Mouse (Mus musculus): ENCODE measurements around the gene Cyth3. TPM values are rescaled to one million over a fixed set of nuclear protein-coding genes. Genes with fewer than 3 reads are reported as not detected.

Cyth3 gene
- polyA plus RNA-seq, 1 experiment from 2014 or later: 41.6 TPM

- H3K9me3 ChIP-seq (ENCODE audit: control insufficient read depth, low read length): no peaks in the 10 kb centered on the region
- H3K4me1 ChIP-seq (ENCODE audit: control insufficient read depth, insufficient read depth, low read depth, low read length): peaks cover 2% of the 10 kb centered on the region
- H3K27me3 ChIP-seq (replicated peaks; ENCODE audit: control insufficient read depth, insufficient read depth, low read length): no peaks in the 10 kb centered on the region
These were observed 16.4 kb downstream of the Cyth3 start for GRCm38 (mm10) chr5:143638516-143639270.

GRCm38 (mm10) chr5:143639329-143639728 lies 17.1 kb downstream of the Cyth3 start:
- Histone ChIP-seq H3K4me1 (ENCODE audit: control insufficient read depth, insufficient read depth, low read depth, low read length) (no peaks in the 10 kb centered on the region; the same call in 1 of the 2 replicates), H3K36me3 (ENCODE audit: control insufficient read depth, insufficient read depth, low read length) (no peaks in the 10 kb centered on the region), H3K9ac (ENCODE audit: low read depth, low read length) (no peak overlapping the region), H3K27ac (ENCODE audit: low read depth, low read length) (no peak overlapping the region), H3K4me2 (ENCODE audit: low read length) (no peak overlapping the region), H3K27me3 (replicated peaks; ENCODE audit: control insufficient read depth, insufficient read depth, low read length) (no peaks in the 10 kb centered on the region), H3K4me3 (ENCODE audit: low read length) (no peak overlapping the region), H3K9me3 (ENCODE audit: control insufficient read depth, low read length) (no peaks in the 10 kb centered on the region)
- ATAC-seq: no peak
- WGBS: 90% methylated on average over 4 of the region's 4 CpGs

More at GRCm38 (mm10) chr5:143638516-143639270, 16.4 kb downstream of the Cyth3 start:
- H3K4me2 ChIP-seq (ENCODE audit: low read length): no peak overlapping the region
- H3K9ac ChIP-seq (ENCODE audit: low read depth, low read length): no peak overlapping the region
- no peak for ATAC-seq
- 68% methylated on average over 7 of the region's 7 CpGs for WGBS
- no peak overlapping the region for H3K4me3 ChIP-seq (ENCODE audit: low read length)
- no peaks in the 10 kb centered on the region for H3K36me3 ChIP-seq (ENCODE audit: control insufficient read depth, insufficient read depth, low read length)
- H3K27ac ChIP-seq (ENCODE audit: low read depth, low read length): no peak overlapping the region

- Histone ChIP-seq H3K9ac (ENCODE audit: low read depth, low read length) (no peak overlapping the region), H3K4me3 (ENCODE audit: low read length) (no peak overlapping the region), H3K27me3 (replicated peaks; ENCODE audit: control insufficient read depth, insufficient read depth, low read length) (no peaks in the 10 kb centered on the region), H3K36me3 (ENCODE audit: control insufficient read depth, insufficient read depth, low read length) (no peaks in the 10 kb centered on the region), H3K9me3 (ENCODE audit: control insufficient read depth, low read length) (no peaks in the 10 kb centered on the region), H3K4me1 (ENCODE audit: control insufficient read depth, insufficient read depth, low read depth, low read length) (no peaks in the 10 kb centered on the region; the same call in 1 of the 2 replicates), H3K4me2 (ENCODE audit: low read length) (no peak overlapping the region), H3K27ac (ENCODE audit: low read depth, low read length) (no peak overlapping the region)
- 82% methylated on average over 7 of the region's 7 CpGs for WGBS
- ATAC-seq: no peak
These were observed 17.6 kb downstream of the Cyth3 start for GRCm38 (mm10) chr5:143639810-143640209.

- no peak for ATAC-seq
- no peaks in the 10 kb centered on the region for H3K27me3 ChIP-seq (replicated peaks; ENCODE audit: control insufficient read depth, insufficient read depth, low read length)
- no peaks in the 10 kb centered on the region; the same call in 1 of the 2 replicates for H3K4me1 ChIP-seq (ENCODE audit: control insufficient read depth, insufficient read depth, low read depth, low read length)
- H3K36me3 ChIP-seq (ENCODE audit: control insufficient read depth, insufficient read depth, low read length): no peaks in the 10 kb centered on the region
- H3K9ac ChIP-seq (ENCODE audit: low read depth, low read length): no peak overlapping the region
- no peak overlapping the region for H3K27ac ChIP-seq (ENCODE audit: low read depth, low read length)
- H3K9me3 ChIP-seq (ENCODE audit: control insufficient read depth, low read length): no peaks in the 10 kb centered on the region
- 77% methylated on average over 3 of the region's 3 CpGs for WGBS
- H3K4me3 ChIP-seq (ENCODE audit: low read length): no peak overlapping the region
- H3K4me2 ChIP-seq (ENCODE audit: low read length): no peak overlapping the region
These were observed 19.3 kb downstream of the Cyth3 start for GRCm38 (mm10) chr5:143641503-143641902.

GRCm38 (mm10) chr5:143642262-143642831 lies 20.1 kb downstream of the Cyth3 start:
- Histone ChIP-seq H3K4me1 (ENCODE audit: control insufficient read depth, insufficient read depth, low read depth, low read length) (no peaks in the 10 kb centered on the region; the same call in 1 of the 2 replicates), H3K36me3 (ENCODE audit: control insufficient read depth, insufficient read depth, low read length) (no peaks in the 10 kb centered on the region), H3K27ac (ENCODE audit: low read depth, low read length) (no peak overlapping the region), H3K9ac (ENCODE audit: low read depth, low read length) (no peak overlapping the region), H3K9me3 (ENCODE audit: control insufficient read depth, low read length) (no peaks in the 10 kb centered on the region), H3K4me3 (ENCODE audit: low read length) (no peak overlapping the region), H3K27me3 (replicated peaks; ENCODE audit: control insufficient read depth, insufficient read depth, low read length) (no peaks in the 10 kb centered on the region), H3K4me2 (ENCODE audit: low read length) (no peak overlapping the region)
- WGBS: 36% methylated on average over 4 of the region's 4 CpGs
- ATAC-seq: no peak; the same call in 1 of the 2 replicates

- Histone ChIP-seq H3K27me3 (replicated peaks; ENCODE audit: control insufficient read depth, insufficient read depth, low read length) (no peaks in the 10 kb centered on the region), H3K4me2 (ENCODE audit: low read length) (no peak overlapping the region), H3K36me3 (ENCODE audit: control insufficient read depth, insufficient read depth, low read length) (no peaks in the 10 kb centered on the region), H3K4me3 (ENCODE audit: low read length) (no peak overlapping the region), H3K27ac (ENCODE audit: low read depth, low read length) (no peak overlapping the region), H3K9me3 (ENCODE audit: control insufficient read depth, low read length) (no peaks in the 10 kb centered on the region), H3K4me1 (ENCODE audit: control insufficient read depth, insufficient read depth, low read depth, low read length) (no peaks in the 10 kb centered on the region; the same call in 1 of the 2 replicates), H3K9ac (ENCODE audit: low read depth, low read length) (no peak overlapping the region)
- ATAC-seq: no peak
- 81% methylated on average over 5 of the region's 5 CpGs for WGBS
These were observed 23.7 kb downstream of the Cyth3 start for GRCm38 (mm10) chr5:143645976-143646375.

- WGBS: 91% methylated on average over 2 of the region's 2 CpGs
These were observed 25.2 kb downstream of the Cyth3 start for GRCm38 (mm10) chr5:143647412-143647811.

GRCm38 (mm10) chr5:143648058-143648457 lies 25.8 kb downstream of the Cyth3 start:
- Histone ChIP-seq H3K27ac (ENCODE audit: low read depth, low read length) (no peak overlapping the region), H3K9me3 (ENCODE audit: control insufficient read depth, low read length) (no peaks in the 10 kb centered on the region), H3K4me3 (ENCODE audit: low read length) (no peak overlapping the region), H3K27me3 (replicated peaks; ENCODE audit: control insufficient read depth, insufficient read depth, low read length) (no peaks in the 10 kb centered on the region), H3K4me1 (ENCODE audit: control insufficient read depth, insufficient read depth, low read depth, low read length) (no peaks in the 10 kb centered on the region; the same call in 1 of the 2 replicates), H3K9ac (ENCODE audit: low read depth, low read length) (no peak overlapping the region), H3K36me3 (ENCODE audit: control insufficient read depth, insufficient read depth, low read length) (no peaks in the 10 kb centered on the region), H3K4me2 (ENCODE audit: low read length) (no peak overlapping the region)
- WGBS: 82% methylated on average over 2 of the region's 2 CpGs
- no peak for ATAC-seq

More at GRCm38 (mm10) chr5:143647412-143647811, 25.2 kb downstream of the Cyth3 start:
- Histone ChIP-seq H3K9ac (ENCODE audit: low read depth, low read length) (no peak overlapping the region), H3K4me1 (ENCODE audit: control insufficient read depth, insufficient read depth, low read depth, low read length) (no peaks in the 10 kb centered on the region; the same call in 1 of the 2 replicates), H3K27me3 (replicated peaks; ENCODE audit: control insufficient read depth, insufficient read depth, low read length) (no peaks in the 10 kb centered on the region), H3K36me3 (ENCODE audit: control insufficient read depth, insufficient read depth, low read length) (no peaks in the 10 kb centered on the region), H3K9me3 (ENCODE audit: control insufficient read depth, low read length) (no peaks in the 10 kb centered on the region), H3K4me2 (ENCODE audit: low read length) (no peak overlapping the region), H3K4me3 (ENCODE audit: low read length) (no peak overlapping the region), H3K27ac (ENCODE audit: low read depth, low read length) (no peak overlapping the region)
- no peak for ATAC-seq

- 93% methylated on average over 6 of the region's 6 CpGs for WGBS
These were observed 26.9 kb downstream of the Cyth3 start for GRCm38 (mm10) chr5:143649168-143649567.

More at GRCm38 (mm10) chr5:143649168-143649567, 26.9 kb downstream of the Cyth3 start:
- Histone ChIP-seq H3K4me1 (ENCODE audit: control insufficient read depth, insufficient read depth, low read depth, low read length) (no peaks in the 10 kb centered on the region; the same call in 1 of the 2 replicates), H3K27ac (ENCODE audit: low read depth, low read length) (no peak overlapping the region), H3K4me2 (ENCODE audit: low read length) (no peak overlapping the region), H3K27me3 (replicated peaks; ENCODE audit: control insufficient read depth, insufficient read depth, low read length) (no peaks in the 10 kb centered on the region), H3K36me3 (ENCODE audit: control insufficient read depth, insufficient read depth, low read length) (no peaks in the 10 kb centered on the region), H3K9me3 (ENCODE audit: control insufficient read depth, low read length) (no peaks in the 10 kb centered on the region), H3K4me3 (ENCODE audit: low read length) (no peak overlapping the region), H3K9ac (ENCODE audit: low read depth, low read length) (no peak overlapping the region)
- ATAC-seq: no peak
